Mouse (Mus musculus): ENCODE measurements around the gene Arhgef10l.

Arhgef10l gene

DNA sequence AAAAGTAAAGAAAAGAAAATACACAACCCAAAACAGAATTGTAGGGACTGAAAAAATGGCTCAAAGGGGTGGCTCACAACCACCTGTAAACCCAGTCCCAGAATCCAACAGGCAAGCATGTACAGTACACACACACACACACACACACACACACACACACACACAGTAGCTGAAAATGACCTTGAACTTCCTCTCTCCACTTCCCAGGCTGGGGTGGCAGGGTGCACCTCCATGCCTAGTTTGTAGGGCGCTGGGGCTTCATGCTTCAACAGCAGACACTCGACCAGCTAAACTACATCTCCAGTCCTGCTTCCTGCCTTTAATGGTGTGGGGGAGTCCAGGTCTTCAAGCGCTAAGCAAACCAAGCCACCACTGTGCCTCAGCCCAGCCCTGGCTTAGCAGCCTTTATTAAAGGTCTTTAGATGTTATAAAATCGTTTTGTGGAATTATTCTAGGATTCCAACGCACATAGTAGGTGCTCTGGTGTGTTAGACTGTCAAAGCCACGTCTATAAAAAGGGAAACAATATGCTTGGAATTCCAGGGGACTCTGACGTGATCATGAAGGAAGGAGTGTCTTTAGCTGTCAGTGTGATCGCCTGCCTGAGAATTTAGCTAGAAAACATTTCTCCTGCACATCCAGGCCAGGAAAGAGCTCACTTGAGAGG is 15.1 kb upstream of the Arhgef10l start:
- POLR2A ChIA-PET, result interaction anchor here in 3 of 4 experiments (0.6 to 7.2 kb wide), 17 partner anchors 9 to 556 kb away, joined by 3 to 61 read pairs (median 5); partner anchors contain the start of gene Rcc2 (in 1 of the 3)
- CTCF ChIA-PET, result interaction anchor here (0.6 to 3.0 kb wide), 18 partner anchors 14 to 531 kb away, joined by 3 to 24 read pairs (median 4); partner anchors contain the start of gene Rcc2 (in 1 of the 4)

DNA sequence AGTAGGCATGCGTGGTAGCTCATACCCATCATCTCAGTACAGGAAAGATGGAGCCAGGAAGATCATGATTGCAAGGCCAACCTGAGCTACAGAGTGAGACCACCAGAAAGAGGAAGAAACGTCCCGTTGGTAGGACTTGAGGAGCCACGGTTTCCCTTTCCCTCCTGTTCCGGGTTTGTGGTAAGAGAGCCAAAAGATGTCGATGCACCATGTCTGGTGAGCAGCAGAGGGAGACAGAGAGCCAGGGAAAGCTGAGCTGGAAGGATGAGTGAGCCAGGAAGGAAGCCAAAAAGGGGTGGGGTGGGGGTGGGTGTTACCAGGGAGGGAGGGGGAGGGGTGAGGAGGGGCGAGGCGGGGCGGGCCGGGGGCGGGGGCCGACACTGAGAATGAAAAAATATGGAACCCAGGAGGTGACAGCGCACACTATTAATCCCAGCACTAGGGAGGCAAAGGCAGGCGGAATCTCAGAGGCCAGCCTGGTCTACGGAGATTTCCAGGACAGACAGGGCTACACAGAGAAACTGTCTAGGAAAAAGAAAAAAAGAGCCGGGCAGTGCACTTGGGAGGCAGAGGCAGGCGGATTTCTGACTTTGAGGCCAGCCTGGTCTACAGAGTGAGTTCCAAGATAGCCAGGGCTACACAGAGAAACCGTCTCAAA is 14.0 kb upstream of the Arhgef10l start:
- CTCF ChIA-PET, result interaction anchor here (0.5 to 3.0 kb wide), 39 partner anchors 10 to 808 kb away, joined by 3 to 24 read pairs (median 3); partner anchors contain the start of gene Igsf21 (in 1 of the 4)

DNA sequence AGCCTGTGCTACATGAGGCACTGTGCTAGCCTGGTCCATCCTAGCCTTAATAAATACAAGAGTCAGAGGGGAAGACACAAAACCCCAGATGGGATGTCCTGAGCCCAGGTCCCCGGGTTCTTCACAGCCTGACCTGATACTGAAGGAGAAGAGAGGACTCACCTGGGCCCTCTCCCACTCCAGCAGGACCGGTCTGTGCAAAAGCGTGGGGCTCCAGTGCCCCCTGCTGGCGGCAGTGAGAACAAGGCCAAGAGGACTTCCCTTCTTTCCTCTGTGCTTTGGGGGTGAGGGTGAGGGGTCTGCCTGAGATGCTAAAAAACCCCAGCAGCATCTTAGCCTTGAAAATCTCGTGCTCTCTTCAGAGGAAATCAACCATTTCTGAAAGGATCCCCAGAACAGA is 13.2 kb upstream of the Arhgef10l start:
- CTCF ChIA-PET, result interaction anchor here (0.6 to 3.0 kb wide), 15 partner anchors 11 to 433 kb away, joined by 3 to 24 read pairs (median 4); partner anchors contain the start of gene Igsf21 (in 1 of the 4)
- POLR2A ChIA-PET, result interaction anchor here in 2 of 4 experiments (1.2 to 7.2 kb wide), 5 partner anchors 16 to 39 kb away, joined by 4 to 61 read pairs (median 8); partner anchors contain the start of gene Rcc2 (in 1 of the 2)

More for the DNA sequence above, 14.0 kb upstream of the Arhgef10l start:
- POLR2A ChIA-PET, result interaction anchor here in 3 of 4 experiments (0.5 to 7.2 kb wide), 15 partner anchors 10 to 555 kb away, joined by 3 to 61 read pairs (median 4); partner anchors contain the start of gene Rcc2 (in 1 of the 3)

DNA sequence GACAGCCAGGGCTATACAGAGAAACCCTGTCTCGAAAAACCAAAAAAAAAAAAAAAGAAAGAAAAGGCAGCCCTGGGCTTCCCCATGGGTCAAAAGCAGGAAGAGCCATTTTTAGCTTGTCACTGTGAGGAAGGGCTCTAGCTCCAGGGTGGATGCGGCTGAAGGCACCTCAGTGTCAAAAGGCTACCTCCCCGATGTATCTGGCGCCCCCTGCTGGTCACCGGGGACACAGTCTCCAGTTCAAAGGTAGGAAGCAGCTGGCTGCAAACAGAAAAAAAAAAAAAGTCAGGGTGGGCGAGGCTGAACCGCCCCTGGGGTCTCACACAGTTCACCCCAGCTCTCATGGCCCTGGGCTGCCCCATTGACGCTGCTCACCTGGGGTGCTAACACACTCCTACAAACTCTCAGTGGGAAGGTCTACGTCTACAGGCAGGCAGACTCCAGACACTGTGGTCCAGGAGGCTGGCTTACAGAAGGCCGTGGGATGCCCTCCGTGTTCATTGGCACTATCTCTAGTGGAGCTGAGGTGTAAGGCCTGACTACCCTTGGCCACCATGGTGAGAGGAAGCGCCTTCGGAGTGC is 8.6 kb upstream of the Arhgef10l start:
- ChIA-PET POLR2A (interaction anchor here (0.6 to 3.4 kb wide), 36 partner anchors 9 to 458 kb away, joined by 3 to 16 read pairs (median 4); no protein-coding TSS in a partner anchor), CTCF (interaction anchor here (0.5 to 2.9 kb wide), 164 partner anchors 9 to 1660 kb away, joined by 3 to 25 read pairs (median 4); partner anchors contain the start of genes Arhgef10l (in 1 of the 4) and Rcc2 (in 1 of the 4))

DNA sequence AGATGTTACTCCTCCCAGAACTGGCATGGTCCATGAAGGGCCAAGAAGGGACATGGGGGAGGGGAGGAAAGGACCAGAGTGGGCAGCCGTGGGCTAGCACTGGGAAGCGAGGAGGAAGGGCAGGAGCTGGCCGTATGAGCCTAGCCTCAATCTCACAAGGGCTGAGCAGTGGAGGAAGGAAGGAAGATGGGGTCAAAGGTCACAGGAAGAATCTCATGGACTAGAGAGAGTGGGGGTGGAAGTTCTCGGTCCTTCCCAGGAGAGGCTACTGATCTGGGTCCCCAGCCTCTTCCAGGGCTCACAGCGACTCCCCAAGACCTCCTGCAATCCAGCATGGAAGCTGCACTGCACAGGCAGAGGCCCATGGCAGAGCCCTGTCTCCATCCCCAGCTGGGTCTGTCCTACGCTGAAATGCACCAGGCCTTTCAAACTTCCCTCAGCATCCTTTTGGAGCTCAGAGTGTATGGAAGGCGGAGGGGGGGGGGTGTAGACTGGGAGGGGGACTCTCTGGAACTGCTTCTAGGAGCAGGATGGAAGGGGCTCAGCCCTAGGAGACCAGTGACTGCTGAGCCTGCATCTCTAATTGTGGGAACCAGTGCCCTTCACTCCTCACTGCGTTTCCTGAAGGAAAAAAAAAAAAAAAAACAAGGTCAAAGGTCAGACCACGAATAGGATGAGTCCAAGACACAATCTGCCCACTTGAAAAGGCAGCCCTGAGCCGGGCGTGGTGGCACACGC is 7.9 kb upstream of the Arhgef10l start:
- CTCF ChIA-PET, result interaction anchor here (0.5 to 2.9 kb wide), 145 partner anchors 8 to 1061 kb away, joined by 3 to 25 read pairs (median 4); partner anchors contain the start of genes Arhgef10l (in 1 of the 4) and Rcc2 (in 1 of the 4)
- POLR2A ChIA-PET, result interaction anchor here (0.6 to 3.4 kb wide), 34 partner anchors 8 to 457 kb away, joined by 3 to 16 read pairs (median 4); no protein-coding TSS in a partner anchor

DNA sequence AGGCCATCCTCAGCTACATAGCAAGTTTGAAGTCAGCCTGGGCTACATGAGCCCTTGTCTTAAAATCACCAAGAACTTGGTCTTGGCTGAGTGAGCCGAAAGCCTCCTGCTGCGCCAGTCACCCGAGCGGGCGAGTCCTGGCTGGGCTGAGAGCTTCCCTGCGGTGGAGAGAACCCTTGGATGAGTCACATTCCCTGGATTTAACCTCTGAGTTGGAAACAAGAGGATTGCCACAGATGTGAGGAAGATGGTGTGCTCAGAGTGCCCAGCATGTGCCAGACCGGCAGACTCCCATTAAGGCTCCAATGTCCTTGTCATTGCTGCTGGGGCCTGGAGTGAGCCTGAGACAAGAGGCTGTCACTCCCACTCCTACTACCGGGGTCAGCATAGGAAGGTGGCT is 2.0 kb upstream of the Arhgef10l start:
- POLR2A ChIA-PET, result interaction anchor here in 1 of 4 experiments (0.9 kb wide), 1 partner anchor 8 kb away, joined by 4 read pairs; no protein-coding TSS in a partner anchor
- CTCF ChIA-PET, result interaction anchor here in 1 of 4 experiments (1.0 to 1.1 kb wide), 2 partner anchors 14 to 77 kb away, joined by 3 read pairs; no protein-coding TSS in a partner anchor

DNA sequence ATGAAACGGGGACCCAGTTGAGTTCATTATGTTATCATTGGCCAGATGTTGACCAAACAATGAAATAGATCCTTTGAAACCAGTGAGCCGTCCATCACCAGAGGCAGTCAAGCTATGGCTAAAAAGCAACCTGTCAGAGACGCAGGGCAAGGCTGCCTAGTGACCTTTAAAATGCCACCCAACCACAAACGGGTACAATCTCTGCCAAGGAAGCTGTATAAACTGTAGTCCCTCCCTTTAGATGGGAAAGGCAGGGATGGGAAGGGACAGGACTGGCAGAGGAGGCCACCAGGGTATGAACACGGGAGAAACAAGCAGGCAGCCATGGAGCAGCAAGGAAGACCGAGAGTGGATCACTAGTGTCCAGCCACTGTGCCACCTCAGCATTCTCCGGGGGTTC is 759 bp downstream of the Arhgef10l start:
- POLR2A ChIA-PET, result interaction anchor here in 2 of 4 experiments (0.5 to 1.0 kb wide), 2 partner anchors 9 to 20 kb away, joined by 4 to 6 read pairs; no protein-coding TSS in a partner anchor
- CTCF ChIA-PET, result interaction anchor here in 3 of 4 experiments (0.6 to 4.1 kb wide), 5 partner anchors 9 to 416 kb away, joined by 3 to 21 read pairs (median 14); no protein-coding TSS in a partner anchor

DNA sequence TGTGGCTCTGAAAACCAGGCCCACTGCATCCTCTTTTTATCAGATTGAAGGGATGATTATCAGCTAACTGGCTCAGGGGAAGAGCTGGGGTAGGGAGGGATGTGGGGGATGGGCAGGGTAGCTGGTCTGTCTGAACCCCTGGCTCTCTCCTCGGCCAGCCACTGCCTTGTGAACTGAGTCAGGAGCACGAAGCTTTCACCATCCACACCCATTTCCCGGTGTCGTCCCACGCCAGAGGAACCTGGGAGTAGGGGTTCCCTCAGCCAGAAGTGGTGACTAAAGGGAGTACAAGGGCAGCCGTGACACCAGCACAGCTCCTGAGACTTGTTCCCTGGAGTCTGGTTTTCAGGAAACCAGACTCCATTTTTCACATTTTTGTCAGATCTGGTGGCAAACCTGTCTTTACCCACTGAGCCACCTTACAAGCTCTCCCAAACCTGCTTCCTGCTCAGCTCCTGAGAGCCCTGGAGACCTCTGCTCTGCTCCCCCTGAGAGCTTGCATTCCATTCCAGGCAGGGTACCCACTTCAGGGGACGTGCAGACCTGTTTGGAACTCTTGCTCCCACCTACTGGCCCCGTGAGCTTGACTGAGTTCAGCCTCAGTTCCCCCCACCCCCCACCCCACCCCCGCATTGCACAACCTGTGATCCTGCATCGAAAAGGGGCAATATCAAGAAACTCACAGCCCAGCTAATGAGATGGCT is 2.8 kb downstream of the Arhgef10l start:
- POLR2A ChIA-PET, result interaction anchor here in 3 of 4 experiments (0.5 to 3.2 kb wide), 40 partner anchors 8 to 625 kb away, joined by 3 to 16 read pairs (median 5); no protein-coding TSS in a partner anchor

DNA sequence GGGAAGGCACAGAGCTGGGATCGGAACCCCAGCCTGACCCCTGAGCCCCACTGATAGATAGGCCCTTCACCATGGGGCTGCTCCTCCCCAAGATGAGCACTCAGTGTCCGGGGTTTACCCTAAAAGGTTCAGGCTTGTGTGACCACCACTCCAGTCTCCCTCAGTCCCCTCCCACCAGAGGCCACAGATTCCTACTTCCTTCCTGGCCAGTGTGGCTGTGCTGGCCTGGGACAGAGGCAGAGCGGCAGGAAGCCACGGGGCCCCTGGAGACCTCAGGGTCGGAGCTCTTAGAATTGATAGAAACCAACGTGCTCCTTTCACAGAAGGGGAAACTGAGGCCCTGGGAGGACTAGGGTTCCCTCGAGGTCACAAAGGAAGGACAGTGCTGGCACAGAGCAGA is 3.4 kb downstream of the Arhgef10l start:
- ChIA-PET POLR2A (interaction anchor here in 3 of 4 experiments (0.5 to 3.2 kb wide), 27 partner anchors 8 to 105 kb away, joined by 3 to 16 read pairs (median 6); no protein-coding TSS in a partner anchor), CTCF (interaction anchor here (0.6 to 3.1 kb wide), 10 partner anchors 12 to 353 kb away, joined by 3 to 21 read pairs (median 3); no protein-coding TSS in a partner anchor)

More for the DNA sequence above, 2.8 kb downstream of the Arhgef10l start:
- CTCF ChIA-PET, result interaction anchor here (0.6 to 4.1 kb wide), 14 partner anchors 8 to 353 kb away, joined by 3 to 21 read pairs (median 3); no protein-coding TSS in a partner anchor

DNA sequence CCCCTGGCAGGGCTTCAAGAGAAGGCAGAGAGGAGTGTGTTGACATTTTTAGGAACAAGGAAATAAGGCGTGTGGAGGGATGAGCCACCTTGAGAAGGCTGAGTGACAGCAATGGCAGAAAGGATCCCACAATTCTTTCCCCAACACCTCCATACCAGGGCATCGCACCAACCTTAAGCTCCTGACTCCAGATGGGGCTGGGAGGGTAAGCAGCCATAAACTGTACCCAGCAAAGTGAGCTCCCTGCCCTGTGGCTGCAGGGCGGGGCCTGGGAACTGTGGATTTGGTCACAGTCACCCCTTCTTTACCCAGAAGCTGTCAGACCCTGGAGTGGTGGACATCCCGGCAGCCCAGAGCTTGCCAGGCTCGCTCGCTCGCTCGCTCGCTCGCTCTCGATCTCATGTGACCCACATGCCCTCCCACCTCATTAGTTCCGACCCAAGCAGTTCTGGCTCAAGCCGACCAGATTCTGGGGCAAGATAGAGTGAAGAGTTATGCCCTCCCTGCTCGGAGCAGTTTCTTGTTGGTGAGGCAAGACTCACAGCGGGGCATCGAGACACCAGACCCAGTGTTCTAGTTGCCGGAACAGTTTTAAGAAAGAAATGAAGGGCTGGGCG is 4.3 kb downstream of the Arhgef10l start:
- ChIA-PET POLR2A (interaction anchor here in 3 of 4 experiments (0.8 to 3.2 kb wide), 9 partner anchors 11 to 79 kb away, joined by 3 to 16 read pairs (median 5); no protein-coding TSS in a partner anchor), CTCF (interaction anchor here in 3 of 4 experiments (0.6 to 2.6 kb wide), 5 partner anchors 13 to 785 kb away, joined by 4 to 10 read pairs (median 6); no protein-coding TSS in a partner anchor)

DNA sequence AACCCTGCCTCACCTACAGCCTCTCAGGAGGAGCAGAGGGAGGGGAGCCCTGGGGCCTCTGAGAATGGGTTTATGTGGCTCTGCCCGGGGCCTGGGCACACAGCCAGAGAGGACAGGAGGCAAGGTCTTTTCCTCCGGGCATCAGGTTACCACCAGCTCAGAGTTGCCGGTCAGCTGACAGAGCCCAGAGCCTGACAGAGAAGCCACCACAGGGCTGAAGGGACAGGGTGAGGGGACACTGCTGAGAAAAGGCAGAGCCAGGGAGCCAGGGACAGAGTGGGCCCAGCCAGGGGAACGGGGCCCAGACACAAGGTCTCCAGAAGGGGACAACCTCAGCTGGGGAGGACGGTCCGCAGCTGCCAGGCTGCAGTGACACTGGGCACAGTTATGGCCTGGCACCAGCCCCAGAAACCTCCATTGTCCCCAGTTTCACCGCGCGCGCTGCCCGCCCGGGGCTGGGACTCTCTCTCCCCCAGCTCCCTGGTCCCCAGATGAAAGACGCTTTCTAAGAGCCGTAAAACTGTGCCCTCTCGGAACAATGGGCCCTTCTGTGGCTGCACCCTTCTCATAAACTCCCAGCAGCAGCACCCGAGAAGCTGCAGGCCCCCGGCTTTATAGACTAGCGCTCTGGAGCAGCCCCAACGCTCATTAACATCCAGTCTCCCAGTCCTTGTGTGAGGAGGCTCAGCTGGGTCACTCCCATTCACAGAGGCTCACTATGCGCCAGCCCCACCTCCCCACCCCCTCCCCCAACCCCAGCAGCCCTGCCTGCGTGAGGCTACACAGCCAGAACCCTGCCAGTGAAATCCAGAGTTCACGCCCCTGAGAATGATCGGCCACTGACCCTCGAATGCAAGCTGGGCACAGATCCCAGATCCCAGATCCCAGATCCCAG is 7.9 kb downstream of the Arhgef10l start:
- CTCF ChIA-PET, result interaction anchor here in 3 of 4 experiments (0.5 to 1.4 kb wide), 6 partner anchors 13 to 379 kb away, joined by 3 to 15 read pairs (median 8); no protein-coding TSS in a partner anchor
- POLR2A ChIA-PET, result interaction anchor here in 3 of 4 experiments (0.6 to 3.6 kb wide), 14 partner anchors 9 to 439 kb away, joined by 3 to 23 read pairs (median 4); partner anchors contain the start of gene Arhgef10l (in 1 of the 3)

DNA sequence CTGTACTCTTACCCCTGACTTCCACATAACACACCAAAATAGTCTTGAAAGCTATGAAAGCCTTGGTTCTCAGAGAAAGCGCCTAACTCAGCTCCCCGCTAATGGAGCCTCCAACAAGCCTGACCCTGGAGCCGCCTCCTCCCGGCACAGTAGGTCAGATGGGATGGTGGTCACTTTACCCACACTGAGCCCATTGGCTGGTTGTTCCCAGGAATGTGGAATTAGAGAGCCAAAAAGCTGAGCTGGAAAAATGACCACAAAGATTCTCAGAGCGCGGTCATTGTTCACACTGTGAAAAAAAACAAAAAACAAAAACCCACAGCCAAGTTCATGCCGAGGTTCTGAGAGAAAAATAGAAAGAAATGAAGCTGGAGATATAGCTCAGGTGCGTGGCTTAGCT is 9.3 kb downstream of the Arhgef10l start:
- ChIA-PET POLR2A (interaction anchor here in 2 of 4 experiments (1.0 to 2.0 kb wide), 3 partner anchors 10 to 32 kb away, joined by 3 to 6 read pairs (median 4); no protein-coding TSS in a partner anchor), CTCF (interaction anchor here in 2 of 4 experiments (0.7 kb wide), 3 partner anchors 121 to 751 kb away, joined by 4 to 8 read pairs (median 5); no protein-coding TSS in a partner anchor)

DNA sequence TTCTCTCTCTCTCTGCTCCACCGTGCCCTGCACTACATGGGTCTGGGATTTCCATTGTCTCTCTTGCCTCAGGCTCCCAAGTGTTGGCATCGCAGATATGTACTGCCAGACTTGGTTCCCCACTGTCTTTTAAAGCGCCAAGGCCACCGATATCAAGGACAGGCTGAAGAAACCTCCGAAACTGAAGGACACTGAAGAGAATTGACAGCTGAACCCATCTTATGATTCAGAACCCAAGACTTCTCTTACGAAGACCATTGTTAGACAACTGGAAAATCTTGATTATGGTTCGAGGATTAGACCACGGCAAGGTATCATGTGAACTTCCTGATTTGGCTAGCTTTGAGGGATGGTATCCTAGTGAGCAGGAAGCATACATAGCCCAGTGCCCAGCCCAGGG is 11.0 kb downstream of the Arhgef10l start:
- POLR2A ChIA-PET, result interaction anchor here in 2 of 4 experiments (0.5 to 2.7 kb wide), 4 partner anchors 8 to 19 kb away, joined by 3 to 11 read pairs (median 3); no protein-coding TSS in a partner anchor
- CTCF ChIA-PET, result interaction anchor here in 3 of 4 experiments (0.6 to 1.4 kb wide), 3 partner anchors 9 to 309 kb away, joined by 3 to 5 read pairs (median 5); no protein-coding TSS in a partner anchor

DNA sequence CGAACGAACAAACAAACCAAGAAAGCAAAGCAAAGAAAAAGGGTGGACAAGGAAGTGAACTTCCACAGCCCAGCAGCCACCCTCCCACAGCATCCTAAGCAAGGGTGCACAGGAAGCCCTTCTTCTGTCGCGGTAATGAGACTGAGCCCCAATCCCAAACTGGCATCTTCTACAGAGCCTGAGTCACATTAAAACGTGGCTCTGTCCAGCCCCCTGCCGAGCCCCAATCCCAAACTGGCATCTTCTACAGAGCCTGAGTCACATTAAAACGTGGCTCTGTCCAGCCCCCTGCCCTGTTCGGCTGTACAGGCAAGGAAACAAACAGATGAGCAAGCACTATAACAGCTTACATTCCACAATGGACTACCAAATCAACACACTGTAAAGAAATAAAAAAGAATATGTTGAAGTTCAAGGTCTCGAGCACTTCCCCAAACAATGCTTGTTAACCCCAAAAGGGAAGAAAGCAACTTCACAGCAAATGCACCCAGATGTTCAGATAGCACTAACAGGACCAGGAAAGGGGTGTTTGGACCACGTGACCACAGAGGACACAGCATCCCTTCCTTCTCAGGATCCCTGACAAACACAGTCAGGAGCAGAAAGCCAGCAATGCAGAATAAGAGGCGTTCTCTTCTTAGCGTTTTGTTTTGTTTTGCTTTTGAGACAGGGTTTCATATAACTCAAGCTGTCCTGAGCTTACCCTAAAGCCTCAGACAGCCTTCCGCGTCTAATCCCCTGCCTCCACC is 11.8 kb downstream of the Arhgef10l start:
- CTCF ChIA-PET, result interaction anchor here in 3 of 4 experiments (0.6 to 1.4 kb wide), 3 partner anchors 15 to 20 kb away, joined by 3 to 5 read pairs (median 5); no protein-coding TSS in a partner anchor
- POLR2A ChIA-PET, result interaction anchor here in 2 of 4 experiments (0.5 to 2.7 kb wide), 6 partner anchors 9 to 19 kb away, joined by 3 to 11 read pairs (median 5); no protein-coding TSS in a partner anchor
